Mouse (Mus musculus) midbrain, embryonic 15.5 days (tissue): ENCODE measurements around the gene Fam114a2. TPM values are rescaled to one million over a fixed set of nuclear protein-coding genes. Genes with fewer than 3 reads are reported as not detected.

Experiments
- ATAC-seq: fragments of 200-750 bp; cut with Nextera tagmentation; replicated peaks from 2 replicates; pipeline ENCODE4 v1.8.0; 2017; ENCODE audit warnings: moderate TSS enrichment
- H3K27ac ChIP-seq: fragments of 300-500 bp; sonication (generic); 2 replicates; pipeline ENCODE4 v1.5.1; 2015; ENCODE audit warnings: mild to moderate bottlenecking, inconsistent platforms
- H3K27me3 ChIP-seq: fragments of 300-500 bp; sonication (generic); replicated peaks from 2 replicates; pipeline ENCODE4 v1.6.1; 2015; ENCODE audit warnings: inconsistent platforms
- H3K36me3 ChIP-seq: fragments of 300-500 bp; sonication (generic); replicated peaks from 2 replicates; pipeline ENCODE4 v1.6.1; 2015; ENCODE audit warnings: inconsistent platforms
- H3K4me1 ChIP-seq: fragments of 300-500 bp; sonication (generic); 2 replicates; pipeline ENCODE4 v1.6.1; 2015; ENCODE audit warnings: inconsistent platforms
- H3K4me2 ChIP-seq: fragments of 300-500 bp; sonication (generic); 2 replicates; pipeline ENCODE4 v1.6.1; 2015; ENCODE audit warnings: inconsistent platforms, mild to moderate bottlenecking, moderate library complexity
- H3K4me3 ChIP-seq: fragments of 300-500 bp; sonication (generic); 2 replicates; pipeline ENCODE4 v1.5.1; 2015; ENCODE audit warnings: mild to moderate bottlenecking, inconsistent platforms
- H3K9ac ChIP-seq: fragments of 300-500 bp; sonication (generic); 2 replicates; pipeline ENCODE4 v1.6.1; 2015; ENCODE audit warnings: mild to moderate bottlenecking, inconsistent platforms
- H3K9me3 ChIP-seq: fragments of 300-500 bp; sonication (generic); 2 replicates; pipeline ENCODE4 v1.6.1; 2016; ENCODE audit warnings: inconsistent platforms
- WGBS: fragments of 180-500 bp; shearing (Covaris S2); methylation state at CpG from one replicate; pipeline ENCODE4 v1.1.7; 2015; ENCODE audit warnings: mixed read lengths; 5-methylcytosine and 5-hydroxymethylcytosine counted together
- polyA plus RNA-seq: library from polyadenylated mRNA; unstranded; fragments of >200 nt; fragmentation: Nextera tagmentation; extraction: Ambion mirVana; gene quantifications from 2 replicates; pipeline ENCODE4 v1.2.1, GENCODE M21; 2015

The Fam114a2 gene
- polyA plus RNA-seq, 1 experiment from 2014 or later, result 93.0 TPM

GRCm38 (mm10) chr11:57467159-57468110 lies 51.0 kb downstream of the Fam114a2 start:
- H3K4me2 ChIP-seq, result peak overlapping the region; percentile 16; the same call in 1 of the 2 replicates
- H3K27ac ChIP-seq, result peak overlapping the region; percentile 53; the same call in 1 of the 2 replicates
- peak; percentile 91 for ATAC-seq
- no peaks in the 10 kb centered on the region for H3K27me3 ChIP-seq
- peaks cover 5% of the 10 kb centered on the region for H3K4me1 ChIP-seq
- peak overlapping the region; percentile 27; the same call in 1 of the 2 replicates for H3K9ac ChIP-seq
- WGBS, result 55% methylated on average over 23 of the region's 23 CpGs
- no peaks in the 10 kb centered on the region for H3K9me3 ChIP-seq
- no peak overlapping the region for H3K4me3 ChIP-seq
- H3K36me3 ChIP-seq, result no peaks in the 10 kb centered on the region

GRCm38 (mm10) chr11:57465844-57466243 lies 52.6 kb downstream of the Fam114a2 start:
- no peaks in the 10 kb centered on the region for H3K36me3 ChIP-seq
- no peaks in the 10 kb centered on the region for H3K9me3 ChIP-seq
- H3K27ac ChIP-seq, result no peak overlapping the region
- WGBS, result 87% methylated on average over 3 of the region's 3 CpGs
- no peak overlapping the region for H3K4me3 ChIP-seq
- H3K4me1 ChIP-seq, result peaks cover 5% of the 10 kb centered on the region
- H3K9ac ChIP-seq, result no peak overlapping the region
- no peak overlapping the region for H3K4me2 ChIP-seq
- ATAC-seq, result no peak
- no peaks in the 10 kb centered on the region for H3K27me3 ChIP-seq

GRCm38 (mm10) chr11:57465025-57465424 lies 53.4 kb downstream of the Fam114a2 start:
- Histone ChIP-seq H3K9me3 (no peaks in the 10 kb centered on the region), H3K27me3 (no peaks in the 10 kb centered on the region), H3K27ac (no peak overlapping the region), H3K4me1 (peaks cover 5% of the 10 kb centered on the region), H3K9ac (no peak overlapping the region), H3K4me2 (no peak overlapping the region), H3K36me3 (no peaks in the 10 kb centered on the region), H3K4me3 (no peak overlapping the region)
- 53% methylated on average over 8 of the region's 8 CpGs for WGBS
- ATAC-seq, result no peak

GRCm38 (mm10) chr11:57459759-57460158 lies 58.7 kb downstream of the Fam114a2 start:
- no peak for ATAC-seq
- WGBS, result 92% methylated on average over 6 of the region's 6 CpGs

GRCm38 (mm10) chr11:57454421-57454820 lies 64.0 kb downstream of the Fam114a2 start:
- ATAC-seq, result no peak
- H3K27me3 ChIP-seq, result no peaks in the 10 kb centered on the region
- WGBS, result 66% methylated on average over 5 of the region's 5 CpGs
- H3K9ac ChIP-seq, result no peak overlapping the region
- no peaks in the 10 kb centered on the region for H3K9me3 ChIP-seq
- no peaks in the 10 kb centered on the region for H3K4me1 ChIP-seq
- H3K27ac ChIP-seq, result no peak overlapping the region
- no peak overlapping the region for H3K4me3 ChIP-seq
- H3K4me2 ChIP-seq, result no peak overlapping the region
- H3K36me3 ChIP-seq, result no peaks in the 10 kb centered on the region

More at GRCm38 (mm10) chr11:57459759-57460158, 58.7 kb downstream of the Fam114a2 start:
- H3K27ac ChIP-seq, result no peak overlapping the region
- no peaks in the 10 kb centered on the region for H3K27me3 ChIP-seq
- H3K4me2 ChIP-seq, result no peak overlapping the region
- H3K36me3 ChIP-seq, result no peaks in the 10 kb centered on the region
- H3K9me3 ChIP-seq, result no peaks in the 10 kb centered on the region
- H3K4me1 ChIP-seq, result no peaks in the 10 kb centered on the region
- no peak overlapping the region for H3K9ac ChIP-seq
- no peak overlapping the region for H3K4me3 ChIP-seq

- H3K27me3 ChIP-seq, result no peaks in the 10 kb centered on the region
- WGBS, result 83% methylated on average over 6 of the region's 6 CpGs
- no peak overlapping the region for H3K4me2 ChIP-seq
- H3K9me3 ChIP-seq, result no peaks in the 10 kb centered on the region
- no peaks in the 10 kb centered on the region for H3K4me1 ChIP-seq
- ATAC-seq, result no peak
- no peak overlapping the region for H3K9ac ChIP-seq
- H3K4me3 ChIP-seq, result no peak overlapping the region
- no peak overlapping the region for H3K27ac ChIP-seq
- no peaks in the 10 kb centered on the region for H3K36me3 ChIP-seq
Measured at GRCm38 (mm10) chr11:57445237-57445962, 73.0 kb downstream of the Fam114a2 start.

GRCm38 (mm10) chr11:57434153-57434552 lies 84.3 kb downstream of the Fam114a2 start:
- no peaks in the 10 kb centered on the region for H3K9me3 ChIP-seq
- H3K4me1 ChIP-seq, result no peaks in the 10 kb centered on the region
- no peak overlapping the region for H3K4me3 ChIP-seq
- H3K27ac ChIP-seq, result no peak overlapping the region
- ATAC-seq, result no peak
- no peak overlapping the region for H3K4me2 ChIP-seq
- no peaks in the 10 kb centered on the region for H3K36me3 ChIP-seq
- 12% methylated on average over 1 of the region's 1 CpGs for WGBS
- H3K9ac ChIP-seq, result no peak overlapping the region
- no peaks in the 10 kb centered on the region for H3K27me3 ChIP-seq

Other genes starting within 250 kb of the Fam114a2 start
- 57.5 and 64.8 TPM in 2 replicates for gene Mfap3, start within 50 bp of the Fam114a2 start, polyA plus RNA-seq
- gene Galnt10, start 126.8 kb upstream of the Fam114a2 start, polyA plus RNA-seq, result 16.4 and 16.5 TPM in 2 replicates